Mouse (Mus musculus) gastrocnemius, adult 18-20 months (tissue): ENCODE data around the gene Cacnb4. TPM values are rescaled to one million over a fixed set of nuclear protein-coding genes. Genes with fewer than 3 reads are reported as not detected.
A peak's percentile ranks its signal among the peaks of the same experiment; 100 is the strongest.

Experiments used
- DNase-seq: peaks from one replicate; pipeline ENCODE4 v3.0.0; 2021; ENCODE audit warnings: low spot score
- long read RNA-seq, 2 experiments: library from polyadenylated mRNA; stranded (forward); transcript quantifications; one replicate each; pipeline ENCODE4 v2.0.0; 2021
- total RNA-seq, 2 experiments: library from RNA; stranded (reverse); gene quantifications; 2 replicates each; pipeline ENCODE4 v1.2.3; 2021

The Cacnb4 gene
- under 1 TPM; 0.21 to 0.55 TPM for total RNA-seq
- long read RNA-seq, experiment 1, partial matches to known transcripts, result 0 of 1 reads
- long read RNA-seq, experiment 1, other reads (novel, unspliced or antisense), result 1 of 1 reads
- long read RNA-seq, experiment 2, result 0 reads

DNA sequence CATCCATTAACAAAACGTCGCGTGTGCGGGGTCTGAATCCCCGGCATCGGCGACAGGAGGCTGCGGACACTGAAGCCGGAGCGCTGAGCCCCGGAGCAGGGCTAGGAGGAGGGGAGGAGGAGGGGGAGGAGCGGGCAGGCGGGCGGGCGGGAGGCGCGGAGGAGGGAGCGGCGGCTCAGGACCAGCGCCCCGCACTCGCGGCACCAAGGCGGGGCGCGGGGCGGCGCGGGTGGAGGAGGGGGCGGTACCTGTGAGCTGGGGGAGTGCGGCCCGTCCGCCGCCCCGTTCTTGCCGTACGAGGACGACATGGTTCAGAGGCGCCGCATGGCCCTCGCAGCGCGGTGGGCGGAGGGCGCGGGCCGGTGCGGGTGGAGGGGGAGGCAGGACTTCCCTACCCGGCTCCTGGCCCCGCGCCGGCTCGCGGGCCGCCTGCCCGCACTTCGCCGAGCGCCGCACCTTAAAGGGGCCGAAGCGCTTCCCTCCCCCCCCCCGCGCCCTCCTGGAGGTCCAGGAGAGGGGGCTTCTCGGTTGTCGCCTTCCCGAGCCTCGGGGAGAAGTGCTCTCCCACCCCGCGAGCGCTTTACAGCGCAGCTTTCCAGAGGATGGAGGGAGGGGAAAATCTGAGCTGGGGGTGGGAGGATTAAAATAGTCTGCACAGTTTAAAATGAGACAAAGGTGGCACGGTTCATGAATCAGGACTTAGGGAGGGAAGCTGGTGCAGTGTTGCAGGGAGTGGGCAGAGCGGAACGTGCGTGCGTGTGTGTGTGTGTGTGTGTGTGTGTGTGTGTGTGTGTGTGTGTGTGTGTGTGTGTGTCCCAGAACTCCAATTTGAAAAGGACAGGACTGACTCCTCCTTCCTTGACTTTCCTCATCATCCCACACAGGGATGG, at the start of gene Cacnb4:
Gene Cacnb4, minus strand, starts transcription at position 809 of the 890 bp plus-strand sequence.
- peak; percentile 7 for DNase-seq

DNA sequence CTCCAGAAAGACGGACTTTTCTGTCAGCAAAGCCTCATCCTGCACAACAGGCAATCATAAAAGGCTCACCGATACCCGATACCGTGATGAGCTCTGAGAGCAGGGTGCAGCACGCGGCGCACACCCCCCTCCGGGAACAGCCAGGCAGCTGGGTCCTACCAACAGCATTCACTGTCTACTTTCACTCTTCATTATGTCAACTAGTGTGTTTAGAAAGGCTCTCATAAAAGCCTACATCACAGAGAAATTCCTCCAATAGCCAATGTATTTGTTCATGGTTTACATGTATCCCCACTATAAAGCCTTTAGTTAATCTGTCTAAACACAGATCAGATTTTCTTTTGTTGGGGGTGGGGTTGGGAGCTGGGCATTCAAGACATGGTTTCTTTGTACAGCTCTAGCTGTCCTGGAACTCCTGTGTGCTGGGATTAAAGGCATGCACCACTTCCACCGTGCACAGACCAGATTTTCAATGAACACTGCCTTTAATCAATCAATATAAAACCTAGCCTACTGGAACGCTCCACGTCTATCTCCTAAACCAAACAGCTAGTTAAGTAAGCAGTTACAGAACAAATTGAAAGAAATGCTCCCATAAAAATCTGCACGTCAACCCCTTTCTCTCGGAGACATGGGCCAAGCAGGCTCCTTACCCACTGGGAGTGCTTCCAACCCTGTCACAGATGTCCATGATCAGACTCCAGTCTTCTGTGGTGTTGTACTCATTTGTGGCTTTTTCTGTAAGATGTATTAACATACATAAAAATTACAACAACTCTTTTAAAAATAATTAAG, 43.8 kb upstream of the Cacnb4 start:
- no peak for DNase-seq

DNA sequence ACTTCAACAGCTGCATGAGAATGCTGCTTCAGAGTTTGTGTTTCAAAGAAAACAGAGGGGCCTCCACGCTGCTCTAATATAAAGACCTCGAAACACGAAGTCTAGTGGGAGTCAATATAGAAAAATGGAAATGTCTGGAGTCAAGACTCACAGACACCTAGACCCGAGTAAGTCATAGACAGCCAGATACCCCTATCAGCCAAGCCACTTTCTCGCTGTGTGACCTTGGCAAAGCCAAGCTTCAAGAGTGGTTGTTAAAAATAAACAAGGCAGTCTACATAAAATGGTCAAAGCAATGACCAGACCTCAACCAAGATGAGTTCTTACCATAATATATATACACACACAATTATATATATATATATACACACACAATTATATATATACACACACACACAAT, 40.4 kb upstream of the Cacnb4 start:
- DNase-seq, result no peak

- DNase-seq, result no peak
Measured at GRCm38 (mm10) chr2:52715538-52715937, 38.9 kb upstream of the Cacnb4 start.

DNA sequence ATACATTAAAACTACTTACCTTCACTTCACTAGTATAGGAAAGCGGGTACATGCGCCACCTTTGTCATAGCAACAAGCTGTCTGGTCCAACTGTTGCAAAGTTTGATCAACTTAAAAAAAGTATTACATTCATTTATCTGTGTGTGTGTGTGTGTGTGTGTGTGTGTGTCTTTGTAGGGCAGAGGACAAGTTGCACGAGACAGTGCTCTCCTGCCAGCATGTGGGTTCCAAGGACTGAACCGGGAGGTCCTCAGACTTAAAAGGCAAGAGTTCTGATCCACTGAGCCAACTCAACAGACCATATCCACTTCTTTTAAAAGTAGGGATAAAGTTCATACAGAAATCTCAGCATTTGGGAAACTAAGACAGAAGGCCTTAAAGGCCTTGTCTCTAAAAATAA, 37.5 kb upstream of the Cacnb4 start:
- no peak for DNase-seq

- DNase-seq, result no peak
Measured at GRCm38 (mm10) chr2:52710804-52711203, 34.2 kb upstream of the Cacnb4 start.

- DNase-seq, result no peak
Measured at GRCm38 (mm10) chr2:52709417-52709816, 32.8 kb upstream of the Cacnb4 start.

GRCm38 (mm10) chr2:52701368-52702036, 24.9 kb upstream of the Cacnb4 start:
- no peak for DNase-seq

DNA sequence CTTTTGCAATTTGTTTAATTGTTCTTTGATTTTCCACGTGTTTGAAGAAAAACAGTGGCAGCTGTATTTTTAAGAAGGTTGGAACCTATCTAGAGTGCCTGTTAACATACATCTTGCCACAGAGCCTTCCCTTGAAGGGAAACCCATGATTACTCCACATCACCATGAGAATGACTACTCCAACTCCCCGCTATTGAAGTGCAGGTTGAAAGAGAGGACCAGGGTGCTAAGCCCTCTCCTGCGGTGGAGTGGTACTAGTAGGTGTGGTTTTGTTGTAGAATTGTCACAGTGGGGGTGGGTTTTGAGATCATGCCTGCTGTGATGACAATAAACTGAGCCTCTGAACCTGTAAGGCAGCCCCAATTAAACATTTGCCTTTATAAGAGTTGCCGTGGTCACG, 23.7 kb upstream of the Cacnb4 start:
- no peak for DNase-seq

DNA sequence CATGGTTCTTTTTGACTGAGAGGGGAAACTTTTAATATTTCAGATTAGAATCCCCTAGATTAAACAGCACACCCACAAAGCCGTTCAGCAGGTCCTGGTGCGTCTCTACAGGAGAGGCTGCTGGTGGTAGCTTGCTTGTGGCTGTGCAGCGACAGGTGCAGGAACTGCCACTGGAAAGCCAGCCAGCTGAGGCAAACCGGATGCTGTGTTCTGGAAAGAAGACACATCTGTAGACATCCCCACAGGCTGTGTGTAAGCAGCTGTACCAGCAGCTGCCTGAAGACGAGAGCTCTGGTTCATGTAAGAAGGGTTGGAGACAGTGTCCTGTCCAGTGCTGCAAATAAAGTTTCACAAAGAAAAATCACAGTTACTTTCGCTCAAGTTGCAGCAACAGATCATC, 18.0 kb upstream of the Cacnb4 start:
- DNase-seq, result no peak

GRCm38 (mm10) chr2:52691745-52692144, 15.1 kb upstream of the Cacnb4 start:
- DNase-seq, result no peak

GRCm38 (mm10) chr2:52686601-52687000, 10.0 kb upstream of the Cacnb4 start:
- DNase-seq, result no peak

GRCm38 (mm10) chr2:52677589-52677988, 958 bp upstream of the Cacnb4 start:
- no peak for DNase-seq

DNA sequence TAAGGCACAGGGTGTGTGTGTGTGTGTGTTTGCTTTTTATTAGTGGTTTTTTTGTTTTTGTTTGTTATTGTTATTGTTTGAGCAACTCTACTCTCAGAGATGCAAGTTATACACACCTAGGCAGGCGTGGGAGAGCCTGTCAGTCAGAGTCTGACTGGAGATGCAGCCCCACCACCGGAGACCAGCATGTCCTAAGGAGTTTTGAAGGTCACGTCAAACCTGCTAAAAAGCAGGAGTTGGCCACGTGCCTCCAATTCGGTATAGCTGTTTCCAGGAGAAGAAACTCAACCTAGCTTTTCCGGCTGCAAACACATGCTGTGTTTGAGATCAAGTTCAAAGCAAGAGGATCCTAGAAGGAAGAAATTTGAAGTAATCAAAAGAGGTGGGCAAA, 277 bp upstream of the Cacnb4 start:
- no peak for DNase-seq

GRCm38 (mm10) chr2:52675278-52675987, 1.2 kb downstream of the Cacnb4 start:
- no peak for DNase-seq

DNA sequence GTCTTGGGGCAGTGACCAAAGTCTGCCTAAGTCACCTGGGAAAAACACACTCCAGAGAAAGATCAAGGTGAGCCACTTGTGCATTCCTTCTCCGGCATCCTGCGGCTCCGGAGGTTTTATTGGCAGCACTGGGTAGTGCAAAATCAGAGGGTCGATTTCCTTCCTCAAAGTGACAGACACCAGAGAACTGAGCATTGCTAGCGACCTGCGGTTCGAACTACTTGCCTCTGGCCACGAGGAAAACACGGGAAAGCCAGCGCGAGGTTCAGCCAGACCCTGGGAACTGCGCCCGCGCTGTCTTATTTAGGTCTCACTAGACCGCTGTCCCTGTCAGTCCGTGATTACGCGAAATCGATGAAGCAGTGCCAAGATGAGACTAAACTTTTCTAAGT, 1.7 kb downstream of the Cacnb4 start:
- peak; percentile 38 for DNase-seq

- no peak for DNase-seq
Measured at GRCm38 (mm10) chr2:52673172-52673571, 3.5 kb downstream of the Cacnb4 start.

GRCm38 (mm10) chr2:52670733-52671132, 5.9 kb downstream of the Cacnb4 start:
- no peak for DNase-seq

GRCm38 (mm10) chr2:52668480-52668879, 8.2 kb downstream of the Cacnb4 start:
- DNase-seq, result no peak

GRCm38 (mm10) chr2:52656722-52657121, 19.9 kb downstream of the Cacnb4 start:
- no peak for DNase-seq

- DNase-seq, result no peak
Measured at GRCm38 (mm10) chr2:52654541-52654940, 22.1 kb downstream of the Cacnb4 start.
